Mouse (Mus musculus) testis, adult 2 months (tissue): ENCODE data around the gene Olfr13. TPM values are rescaled to one million over a fixed set of nuclear protein-coding genes. Genes with fewer than 3 reads are reported as not detected.
"Not testable (repeated sequence)": the region's sequence is repeated elsewhere in the genome, so short reads cannot be mapped to it uniquely, and the experiment has no call there.

Experiments
- H3K27ac ChIP-seq: fragments of 200-500 bp; 2 replicates; pipeline ENCODE4 v1.5.1; 2012; ENCODE audit warnings: low read depth, low read length; ENCODE audit not compliant: control insufficient read depth, insufficient read depth
- H3K27me3 ChIP-seq: fragments of 200-500 bp; 2 replicates; pipeline ENCODE4 v1.6.1; 2012; ENCODE audit warnings: mild to moderate bottlenecking, low read length, moderate library complexity; ENCODE audit not compliant: control insufficient read depth, insufficient read depth
- H3K36me3 ChIP-seq: fragments of 200-500 bp; 2 replicates; pipeline ENCODE4 v1.6.1; 2012; ENCODE audit warnings: mild to moderate bottlenecking, low read length; ENCODE audit not compliant: control insufficient read depth, insufficient read depth
- H3K4me1 ChIP-seq: fragments of 200-500 bp; 2 replicates; pipeline ENCODE4 v1.6.1; 2012; ENCODE audit warnings: low read length; ENCODE audit not compliant: control insufficient read depth, insufficient read depth
- H3K4me3 ChIP-seq: fragments of 200-500 bp; 2 replicates; pipeline ENCODE4 v1.5.1; 2012; ENCODE audit warnings: low read depth, mild to moderate bottlenecking, low read length, moderate library complexity, mixed read lengths; ENCODE audit not compliant: control insufficient read depth
- CTCF ChIP-seq: fragments of 200-500 bp; IDR thresholded peaks from 2 replicates; pipeline ENCODE4 v1.5.1; 2012; ENCODE audit warnings: low read depth, mild to moderate bottlenecking, inconsistent platforms, low read length, moderate library complexity; ENCODE audit not compliant: control insufficient read depth, insufficient read depth, insufficient replicate concordance
- POLR2A ChIP-seq: fragments of 200-500 bp; IDR thresholded peaks from 2 replicates; pipeline ENCODE4 v1.6.1; 2012; ENCODE audit warnings: low read depth, mild to moderate bottlenecking, inconsistent platforms, low read length, moderate library complexity; ENCODE audit not compliant: control insufficient read depth
- polyA plus RNA-seq: library from polyadenylated mRNA; depleted of rRNA; stranded (reverse); fragments of >200 nt; gene quantifications from 2 replicates; pipeline ENCODE4 v1.2.3, GENCODE M21; 2012; rRNA removed

Olfr13 gene
- 0.02 and 0.05 TPM in 2 replicates for polyA plus RNA-seq

DNA sequence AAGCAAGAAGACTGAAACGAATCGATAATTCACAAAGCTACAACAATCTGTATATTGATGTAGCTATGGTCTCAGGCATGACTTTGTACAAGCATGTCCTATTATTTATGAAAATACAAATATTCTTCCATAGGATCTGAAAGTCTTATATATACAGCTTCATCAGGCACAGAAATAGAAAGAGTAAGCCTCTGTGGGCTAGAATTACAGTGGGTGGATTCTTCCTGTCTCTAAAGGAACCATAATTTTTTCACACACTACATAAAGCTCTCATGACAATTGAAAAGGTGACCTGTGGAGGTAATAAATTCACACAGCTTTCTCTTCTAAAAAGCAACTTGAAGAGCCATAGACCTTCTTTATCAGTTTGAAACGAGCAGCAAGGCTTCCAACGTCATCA is at the start of gene Olfr13:
Olfr13 (plus strand) TSS at position 301 of the 400 bp plus-strand sequence.
- H3K27me3 ChIP-seq: no peaks in the 10 kb centered on the region
- H3K36me3 ChIP-seq: no peaks in the 10 kb centered on the region
- H3K27ac ChIP-seq: no peak within 1 kb of the TSS
- no peak within 1 kb of the TSS for H3K4me3 ChIP-seq
- TF ChIP-seq CTCF: no peak
- TF ChIP-seq POLR2A: no peak
- no peaks in the 10 kb centered on the region for H3K4me1 ChIP-seq

DNA sequence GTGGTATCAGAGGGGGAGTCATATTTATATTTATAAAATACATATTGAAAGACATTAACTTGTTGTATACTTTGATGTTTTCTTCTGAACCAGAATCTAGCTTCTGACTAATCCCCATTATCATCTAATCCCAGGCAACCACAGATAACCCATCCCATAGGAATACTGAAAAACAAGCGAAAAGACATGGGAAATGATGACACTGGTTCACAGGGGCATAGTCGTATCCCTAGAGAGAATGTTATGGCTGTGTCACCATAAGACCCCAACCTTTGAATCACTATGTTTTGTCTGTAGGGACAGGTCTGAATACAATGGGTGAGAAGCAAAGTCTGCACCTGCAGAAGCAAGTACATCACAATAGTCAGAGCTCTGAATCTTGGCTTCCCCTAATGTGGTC is 25.7 kb upstream of the Olfr13 start, which contains the start of gene Olfr237-ps1:
Olfr237-ps1 (plus strand) TSS at position 301 of the 400 bp plus-strand sequence.
- not testable (repeated sequence) for H3K4me1 ChIP-seq, H3K4me3 ChIP-seq, H3K36me3 ChIP-seq, H3K27ac ChIP-seq, H3K27me3 ChIP-seq

DNA sequence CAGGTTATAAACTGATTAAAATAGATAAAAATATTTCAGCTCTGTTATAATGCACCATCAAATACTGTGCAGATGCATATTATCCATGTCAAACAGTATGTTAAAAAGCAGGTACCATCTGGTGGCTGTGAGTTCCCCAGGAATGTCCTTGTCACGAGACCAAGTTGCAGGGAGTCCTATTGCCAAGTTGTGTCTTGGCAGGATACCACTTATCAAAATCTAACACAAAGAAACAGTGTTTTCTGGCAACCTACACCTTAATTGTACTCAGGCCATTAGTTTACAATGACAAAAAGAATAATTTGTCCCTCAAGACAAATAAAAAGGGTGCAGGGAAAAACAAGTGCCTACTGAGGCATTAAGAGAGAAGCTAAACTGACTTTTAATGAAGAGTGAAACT is 12.4 kb upstream of the Olfr13 start:
- no peaks in the 10 kb centered on the region for H3K4me1 ChIP-seq
- TF ChIP-seq CTCF (no peak), POLR2A (no peak)
- no peaks in the 10 kb centered on the region for H3K27me3 ChIP-seq
- no peaks in the 10 kb centered on the region for H3K36me3 ChIP-seq
- no peak overlapping the region for H3K4me3 ChIP-seq
- no peak overlapping the region for H3K27ac ChIP-seq

DNA sequence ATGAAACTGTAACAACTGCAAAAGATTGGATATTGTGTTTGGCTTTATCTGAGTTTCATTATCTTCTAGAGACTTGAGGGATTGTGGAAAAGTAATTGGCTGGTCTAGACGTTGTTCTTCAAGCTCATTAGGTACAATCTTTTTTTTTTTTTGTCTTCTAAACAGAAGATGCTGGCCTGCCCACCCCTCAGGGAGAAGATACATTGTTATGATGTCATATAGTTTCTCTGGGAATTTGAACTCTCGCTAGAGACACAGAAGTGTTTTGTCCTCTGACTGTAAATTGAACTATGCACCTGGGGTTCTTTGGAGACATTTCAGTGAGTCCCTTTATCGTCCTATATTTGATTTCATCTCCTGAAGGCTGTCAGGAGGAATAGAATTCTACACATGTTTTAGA is 9.0 kb upstream of the Olfr13 start, which contains the start of gene Olfr437:
Olfr437 (plus strand) TSS at position 301 of the 400 bp plus-strand sequence.
- TF ChIP-seq CTCF: no peak
- no peak for TF ChIP-seq POLR2A
- Histone ChIP-seq H3K4me1 (no peaks in the 10 kb centered on the region), H3K36me3 (no peaks in the 10 kb centered on the region), H3K27me3 (no peaks in the 10 kb centered on the region), H3K4me3 (no peak within 1 kb of the TSS), H3K27ac (no peak within 1 kb of the TSS)

DNA sequence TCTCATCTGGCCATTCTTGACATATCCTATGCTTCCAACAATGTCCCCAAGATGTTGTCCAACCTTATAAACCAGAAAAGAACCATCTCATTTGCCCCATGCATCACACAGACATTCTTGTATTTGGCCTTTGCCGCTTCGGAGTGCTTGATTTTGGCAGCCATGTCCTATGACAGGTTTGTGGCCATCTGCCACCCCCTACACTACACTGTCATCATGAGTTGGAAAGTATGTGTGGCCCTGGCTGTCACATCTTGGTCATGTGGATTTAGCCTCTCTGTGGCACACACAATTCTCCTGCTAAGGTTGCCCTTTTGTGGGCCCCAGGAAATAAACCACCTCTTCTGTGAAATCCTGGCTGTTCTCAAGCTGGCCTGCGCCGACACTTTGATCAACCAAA is 4.7 kb upstream of the Olfr13 start:
- no peak overlapping the region for H3K27ac ChIP-seq
- TF ChIP-seq CTCF (no peak), POLR2A (no peak)
- no peaks in the 10 kb centered on the region for H3K4me1 ChIP-seq
- H3K27me3 ChIP-seq: no peaks in the 10 kb centered on the region
- no peaks in the 10 kb centered on the region for H3K36me3 ChIP-seq
- H3K4me3 ChIP-seq: no peak overlapping the region

DNA sequence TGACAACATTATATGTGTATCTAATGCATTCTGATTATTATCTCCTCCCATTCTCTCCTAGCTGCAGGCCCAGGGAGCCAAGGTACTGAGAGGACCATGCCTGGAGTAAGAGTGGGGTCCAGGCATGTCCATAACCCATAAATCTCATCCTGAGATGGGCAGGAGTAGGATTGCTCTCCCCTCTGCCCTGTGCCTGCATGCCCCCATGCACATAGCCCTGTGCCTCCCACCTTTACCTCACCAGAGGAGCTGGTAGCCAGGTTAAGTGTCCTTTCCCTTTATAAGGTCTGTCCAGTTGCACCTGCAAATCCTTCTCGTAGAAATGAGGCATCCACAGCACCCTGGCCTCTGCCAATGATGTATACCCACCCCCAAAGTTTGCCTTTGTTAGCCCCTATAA is 6.2 kb downstream of the Olfr13 start:
- no peak overlapping the region for H3K27ac ChIP-seq
- H3K4me1 ChIP-seq: no peaks in the 10 kb centered on the region
- H3K36me3 ChIP-seq: no peaks in the 10 kb centered on the region
- no peaks in the 10 kb centered on the region for H3K27me3 ChIP-seq
- no peak overlapping the region for H3K4me3 ChIP-seq
- no peak for TF ChIP-seq CTCF
- no peak for TF ChIP-seq POLR2A

DNA sequence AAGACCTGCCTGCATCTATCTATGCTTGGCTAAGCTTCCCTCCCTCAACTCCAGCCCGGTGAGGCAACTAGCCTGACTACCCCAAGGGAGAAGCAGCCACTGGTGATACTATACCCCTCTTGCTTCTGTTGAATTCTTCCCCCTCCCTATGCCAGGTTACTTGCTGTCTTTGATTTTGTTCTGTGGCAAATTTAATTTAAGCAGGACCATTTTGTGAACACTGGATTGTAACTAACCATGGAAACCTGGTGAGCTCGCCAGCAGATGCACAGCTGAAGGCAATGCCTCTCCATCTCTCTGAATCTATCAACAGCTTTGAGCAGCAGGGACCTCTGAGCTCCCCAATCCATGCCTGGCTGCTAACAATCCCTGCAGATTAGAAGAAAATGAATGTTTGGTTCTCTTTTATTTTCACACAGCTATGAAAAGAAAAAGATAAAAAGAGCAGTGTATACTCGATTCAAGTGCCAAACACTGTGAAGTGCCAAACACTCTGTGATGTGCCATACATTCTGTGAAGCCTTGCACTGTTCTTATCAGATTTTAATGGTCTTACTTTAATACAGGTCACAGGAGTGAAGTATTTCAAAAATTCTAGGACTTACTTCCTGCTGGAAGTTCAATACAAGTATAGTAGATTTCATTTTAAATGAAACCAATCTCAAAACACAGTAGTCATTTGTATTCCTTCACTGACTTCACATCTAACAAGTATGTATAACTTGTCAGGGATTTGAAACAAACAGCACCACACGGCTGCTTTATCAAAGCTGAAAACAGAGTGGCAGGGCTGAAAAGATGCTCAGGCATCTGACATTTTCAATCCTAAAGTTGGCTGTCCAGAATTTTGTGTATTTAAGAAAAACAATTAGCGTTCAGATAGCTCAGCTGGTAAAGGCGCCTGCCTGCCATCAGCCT is 6.9 kb downstream of the Olfr13 start:
- Histone ChIP-seq H3K4me1 (no peaks in the 10 kb centered on the region), H3K27ac (no peak overlapping the region), H3K4me3 (no peak overlapping the region), H3K36me3 (no peaks in the 10 kb centered on the region), H3K27me3 (no peaks in the 10 kb centered on the region)
- TF ChIP-seq POLR2A: no peak
- TF ChIP-seq CTCF: no peak
